Mouse (Mus musculus) neutrophil, adult 5-6 weeks (primary cell): ENCODE results near the gene Mapre1. TPM values are rescaled to one million over a fixed set of nuclear protein-coding genes. Genes with fewer than 3 reads are reported as not detected.
"Not testable (repeated sequence)": the region's sequence is repeated elsewhere in the genome, so short reads cannot be mapped to it uniquely, and the experiment has no call there.

Experiments used
- ATAC-seq: fragments of 151-379, 151-347 bp; 2 replicates; pipeline ENCODE4 v1.8.0; 2017; ENCODE audit warnings: mild to moderate bottlenecking, moderate TSS enrichment; ENCODE audit not compliant: insufficient number of reproducible peaks, poor library complexity, low FRiP score, severe bottlenecking; ENCODE audit errors: extremely low read depth
- total RNA-seq: library from RNA; stranded (forward); fragments of 200-1000 nt; gene quantifications from 2 replicates; pipeline ENCODE4 v1.2.3, GENCODE M21; 2017

Gene Mapre1
- total RNA-seq, result 49.0 and 142 TPM in 2 replicates

GRCm38 (mm10) chr2:153740500-153741436 is at the start of gene Mapre1:
TSS of gene Mapre1 (plus strand) at chr2:153741274.
- peak; percentile 97 for ATAC-seq

GRCm38 (mm10) chr2:153693413-153693812 is 47.7 kb upstream of the Mapre1 start:
- ATAC-seq, result not testable (repeated sequence)

- ATAC-seq, result peak; percentile 51; the same call in 1 of the 2 replicates
These were observed 46.5 kb upstream of the Mapre1 start for GRCm38 (mm10) chr2:153694462-153695085.

- no peak for ATAC-seq
These were observed 44.7 kb upstream of the Mapre1 start, which contains the start of gene Dnmt3c for GRCm38 (mm10) chr2:153696352-153696751. TSS of gene Dnmt3c (plus strand) at chr2:153696652.

- ATAC-seq, result no peak
These were observed 37.7 kb upstream of the Mapre1 start for GRCm38 (mm10) chr2:153703389-153703788.

GRCm38 (mm10) chr2:153710701-153711330 is 30.3 kb upstream of the Mapre1 start:
- ATAC-seq, result no peak

GRCm38 (mm10) chr2:153712646-153713091 is 28.4 kb upstream of the Mapre1 start:
- no peak for ATAC-seq

GRCm38 (mm10) chr2:153713227-153713626 is 27.8 kb upstream of the Mapre1 start:
- no peak for ATAC-seq

GRCm38 (mm10) chr2:153717861-153718260 is 23.2 kb upstream of the Mapre1 start:
- not testable (repeated sequence) for ATAC-seq

- no peak for ATAC-seq
These were observed 18.0 kb upstream of the Mapre1 start for GRCm38 (mm10) chr2:153723098-153723497.

- no peak for ATAC-seq
These were observed 16.6 kb upstream of the Mapre1 start for GRCm38 (mm10) chr2:153724424-153724823.

GRCm38 (mm10) chr2:153724871-153725270 is 16.2 kb upstream of the Mapre1 start:
- ATAC-seq, result no peak

- ATAC-seq, result no peak
These were observed 15.8 kb upstream of the Mapre1 start for GRCm38 (mm10) chr2:153725291-153725690.

- ATAC-seq, result no peak
These were observed 7.0 kb upstream of the Mapre1 start for GRCm38 (mm10) chr2:153734033-153734432.

GRCm38 (mm10) chr2:153741437-153742065 is 477 bp downstream of the Mapre1 start:
- ATAC-seq, result no peak

GRCm38 (mm10) chr2:153747994-153748393 is 6.9 kb downstream of the Mapre1 start:
- ATAC-seq, result no peak

- no peak for ATAC-seq
These were observed 9.3 kb downstream of the Mapre1 start for GRCm38 (mm10) chr2:153750363-153750762.

- no peak for ATAC-seq
These were observed 21.0 kb downstream of the Mapre1 start for GRCm38 (mm10) chr2:153762121-153762520.

GRCm38 (mm10) chr2:153767484-153767883 is 26.4 kb downstream of the Mapre1 start:
- no peak for ATAC-seq
